Mouse (Mus musculus) erythroid progenitor cell, adult 5-6 weeks (primary cell): ENCODE data around the gene Gnl2. TPM values are rescaled to one million over a fixed set of nuclear protein-coding genes. Genes with fewer than 3 reads are reported as not detected.

Experiments
- ATAC-seq: replicated peaks from 2 replicates; pipeline ENCODE4 v1.8.0; 2016; ENCODE audit warnings: moderate number of reproducible peaks, mild to moderate bottlenecking, moderate TSS enrichment, inconsistent platforms; ENCODE audit not compliant: poor library complexity, low FRiP score, severe bottlenecking
- total RNA-seq, 2 experiments: library from RNA; stranded (forward) in 1 of 2; stranded (reverse) in 1 of 2; fragments of 150-400 nt in 1 of 2; fragments of 186-747, 209-891 nt in 1 of 2; gene quantifications; 2 replicates each; pipeline versions ENCODE4 v1.2.3 to v1.2.4; 2015 to 2017; ENCODE audit warnings: low replicate concordance in 2 of 2

Gene Gnl2
- total RNA-seq, 2 experiments from 2014 or later, result 25.6 to 34.7 TPM

- peak; percentile 98 for ATAC-seq
Observed at GRCm38 (mm10) chr4:125066490-125067370, 50.3 kb downstream of the Gnl2 start, which contains the start of gene Snip1. Snip1 (plus strand) TSS chr4:125066672.

DNA sequence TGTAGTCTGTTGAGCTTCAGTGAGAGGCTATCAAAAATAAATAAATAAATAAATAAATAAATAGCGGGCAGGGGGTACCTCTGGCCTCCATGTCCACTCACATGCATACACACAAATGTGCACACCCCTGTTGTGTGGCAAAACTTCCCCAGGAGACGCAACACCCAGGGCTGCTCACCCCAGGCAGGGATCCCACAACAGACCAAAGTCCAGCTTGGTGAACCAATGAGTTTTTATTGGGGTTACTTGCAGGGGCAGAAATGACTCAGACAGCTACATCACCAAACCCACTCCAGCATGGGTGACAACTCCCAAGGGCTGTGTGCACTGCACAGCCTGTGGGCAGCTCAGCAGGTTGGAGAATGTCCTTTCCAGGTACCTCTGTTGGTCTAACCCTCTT, 61.3 kb downstream of the Gnl2 start:
- no peak for ATAC-seq

GRCm38 (mm10) chr4:125078698-125079097, 62.3 kb downstream of the Gnl2 start:
- no peak for ATAC-seq

DNA sequence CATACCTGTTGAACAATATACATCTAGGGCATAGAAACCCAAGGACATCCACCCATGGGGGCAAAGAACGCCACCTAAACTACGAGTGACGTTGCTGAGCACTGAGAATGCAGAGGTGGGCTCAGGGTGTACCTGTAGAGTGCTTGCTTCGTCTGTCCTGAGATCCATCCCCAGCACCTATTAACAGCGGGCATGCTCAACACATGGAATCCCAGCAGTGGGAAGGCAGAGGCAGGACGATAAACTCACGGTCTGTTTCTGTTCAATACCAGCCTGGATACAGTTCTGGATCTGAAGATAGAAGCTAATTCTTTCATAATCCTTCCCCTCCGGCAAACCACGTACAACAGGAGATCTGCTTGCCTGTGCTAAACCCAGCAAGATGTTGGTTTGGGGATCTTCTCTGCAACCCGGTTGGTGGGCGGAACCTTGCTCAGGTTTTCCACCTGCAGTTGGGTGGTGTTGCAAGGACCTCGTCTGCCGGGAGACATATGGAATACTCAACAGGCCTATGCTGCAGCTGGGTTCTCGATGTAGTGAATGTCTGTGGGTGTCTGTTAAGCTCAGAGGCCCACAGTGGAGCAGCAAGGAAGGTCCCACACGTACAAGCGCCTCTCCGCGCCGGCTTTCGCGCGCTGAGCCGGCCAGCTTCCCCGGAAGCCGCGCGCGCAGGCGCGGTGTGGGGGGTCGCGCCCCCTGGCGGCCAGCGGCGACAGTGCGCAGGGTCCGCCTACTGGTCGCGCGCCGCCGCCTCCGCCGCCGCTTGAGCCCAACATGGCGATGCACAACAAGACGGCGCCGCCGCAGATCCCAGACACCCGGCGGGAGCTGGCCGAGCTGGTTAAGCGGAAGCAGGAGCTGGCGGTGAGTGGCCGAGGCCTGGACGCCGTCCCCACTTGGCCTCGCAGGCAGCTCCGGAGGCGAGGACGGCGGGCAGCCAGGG, 68.3 kb downstream of the Gnl2 start, which contains the start of gene Meaf6:
Meaf6 (plus strand) TSS at position 732 of the 943 bp plus-strand sequence.
- peak; percentile 83 for ATAC-seq

DNA sequence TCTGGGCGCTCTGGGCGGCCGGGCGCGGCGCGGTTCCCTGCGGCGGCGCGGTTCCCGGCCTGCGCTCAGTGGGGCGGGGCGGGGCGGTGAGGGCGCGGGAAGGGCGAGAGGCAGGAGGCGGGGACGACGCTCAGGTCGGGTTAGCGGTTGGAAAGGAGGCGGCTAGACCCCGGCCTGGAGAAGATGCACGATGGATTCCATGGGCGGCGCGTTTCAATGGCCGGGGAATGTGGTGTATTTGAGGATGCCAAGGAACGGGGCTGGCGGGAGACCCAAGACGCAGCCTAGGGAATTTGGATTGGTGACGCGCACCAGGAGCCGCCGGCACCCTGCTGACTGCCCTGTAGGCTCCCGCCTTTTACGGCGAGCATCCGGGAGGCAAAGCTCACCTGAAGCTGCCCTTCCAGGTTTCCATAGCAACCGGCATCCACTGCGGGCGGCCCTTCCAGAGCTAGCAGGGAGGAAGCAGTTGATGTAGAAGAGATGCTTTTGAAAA, 69.0 kb downstream of the Gnl2 start:
- ATAC-seq, result peak; percentile 93

- ATAC-seq, result no peak
Observed at GRCm38 (mm10) chr4:125093031-125093430, 76.6 kb downstream of the Gnl2 start.

DNA sequence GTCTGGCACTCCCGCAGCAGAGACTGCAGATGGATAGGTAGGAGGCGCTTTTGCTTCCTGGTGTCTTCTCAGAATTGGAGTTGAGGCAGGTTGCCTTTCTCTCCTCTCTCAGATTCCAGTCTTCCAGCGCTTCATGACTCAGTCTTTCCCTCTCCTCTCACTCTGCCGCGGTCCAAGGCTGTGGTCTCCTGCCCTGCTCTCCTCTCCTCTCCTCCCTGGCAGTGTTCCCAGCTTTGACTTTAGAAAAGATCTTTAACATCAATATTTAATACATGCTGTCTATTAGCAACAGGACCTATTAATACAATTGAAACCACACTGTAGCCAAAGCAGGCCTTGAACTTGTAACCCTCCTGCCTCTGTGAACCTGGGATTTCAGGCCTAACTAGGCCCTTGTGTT, 79.7 kb downstream of the Gnl2 start:
- no peak for ATAC-seq

- ATAC-seq, result no peak
Observed at GRCm38 (mm10) chr4:125097412-125097811, 81.0 kb downstream of the Gnl2 start.

GRCm38 (mm10) chr4:125099458-125099857, 83.1 kb downstream of the Gnl2 start:
- peak; percentile 74 for ATAC-seq

GRCm38 (mm10) chr4:125101334-125101733, 84.9 kb downstream of the Gnl2 start:
- ATAC-seq, result no peak

Other genes with a start within 250 kb of the Gnl2 start
- 8.6 and 21.4 TPM in 2 replicates for gene Mtf1, start 214.5 kb upstream of the Gnl2 start, total RNA-seq (2015; ENCODE audit: low replicate concordance)
- gene Mtf1, start 214.5 kb upstream of the Gnl2 start, total RNA-seq (2017; ENCODE audit: low replicate concordance), result 7.0 and 25.2 TPM in 2 replicates
- gene Yrdc, start 165.9 kb upstream of the Gnl2 start, total RNA-seq (2015; ENCODE audit: low replicate concordance), result 4.2 and 46.1 TPM in 2 replicates
- 13.9 and 19.4 TPM in 2 replicates for gene Yrdc, start 165.9 kb upstream of the Gnl2 start, total RNA-seq (2017; ENCODE audit: low replicate concordance)
- 2.9 and 4.2 TPM in 2 replicates for gene 1110065P20Rik, start 165.4 kb upstream of the Gnl2 start, total RNA-seq (2015; ENCODE audit: low replicate concordance)
- 1.2 TPM in 1 of 2 replicates, not detected in the other for gene 1110065P20Rik, start 165.4 kb upstream of the Gnl2 start, total RNA-seq (2017; ENCODE audit: low replicate concordance)
- not detected in 2 replicates for gene Maneal, start 154.4 kb upstream of the Gnl2 start, total RNA-seq (2015; ENCODE audit: low replicate concordance)
- not detected in 2 replicates for gene Maneal, start 154.4 kb upstream of the Gnl2 start, total RNA-seq (2017; ENCODE audit: low replicate concordance)
- not detected in 2 replicates for gene Epha10, start 135.7 kb upstream of the Gnl2 start, total RNA-seq (2015; ENCODE audit: low replicate concordance)
- gene Epha10, start 135.7 kb upstream of the Gnl2 start, total RNA-seq (2017; ENCODE audit: low replicate concordance), result 0.13 TPM in 1 of 2 replicates, not detected in the other
- gene 9930104L06Rik, start 79.5 kb upstream of the Gnl2 start, total RNA-seq (2015; ENCODE audit: low replicate concordance), result 1.7 and 4.0 TPM in 2 replicates
- 12.2 and 15.8 TPM in 2 replicates for gene 9930104L06Rik, start 79.5 kb upstream of the Gnl2 start, total RNA-seq (2017; ENCODE audit: low replicate concordance)
- gene Cdca8, start 77.3 kb upstream of the Gnl2 start, total RNA-seq (2015; ENCODE audit: low replicate concordance), result 272 and 278 TPM in 2 replicates
- 294 and 381 TPM in 2 replicates for gene Cdca8, start 77.3 kb upstream of the Gnl2 start, total RNA-seq (2017; ENCODE audit: low replicate concordance)
- gene Rspo1, start 30.2 kb upstream of the Gnl2 start, total RNA-seq (2015; ENCODE audit: low replicate concordance), result 0.72 TPM in 1 of 2 replicates, not detected in the other
- gene Rspo1, start 30.2 kb upstream of the Gnl2 start, total RNA-seq (2017; ENCODE audit: low replicate concordance), result not detected in 2 replicates
- not detected in 2 replicates for gene Dnali1, start 49.1 kb downstream of the Gnl2 start, total RNA-seq (2015; ENCODE audit: low replicate concordance)
- not detected in 2 replicates for gene Dnali1, start 49.1 kb downstream of the Gnl2 start, total RNA-seq (2017; ENCODE audit: low replicate concordance)
- 14.8 and 36.5 TPM in 2 replicates for gene Snip1, start 50.1 kb downstream of the Gnl2 start, total RNA-seq (2015; ENCODE audit: low replicate concordance)
- gene Snip1, start 50.1 kb downstream of the Gnl2 start, total RNA-seq (2017; ENCODE audit: low replicate concordance), result 19.6 and 21.6 TPM in 2 replicates
- gene Meaf6, start 68.5 kb downstream of the Gnl2 start, total RNA-seq (2015; ENCODE audit: low replicate concordance), result 27.0 and 66.7 TPM in 2 replicates
- gene Meaf6, start 68.5 kb downstream of the Gnl2 start, total RNA-seq (2017; ENCODE audit: low replicate concordance), result 25.7 and 37.1 TPM in 2 replicates
- 0.42 and 2.5 TPM in 2 replicates for gene Zc3h12a, start 111.3 kb downstream of the Gnl2 start, total RNA-seq (2015; ENCODE audit: low replicate concordance)
- gene Zc3h12a, start 111.3 kb downstream of the Gnl2 start, total RNA-seq (2017; ENCODE audit: low replicate concordance), result 0.45 TPM in 1 of 2 replicates, not detected in the other